Mouse (Mus musculus) spleen, adult 2 months (tissue): ENCODE results near the gene Chrna9.

Experiments
- CTCF ChIP-seq: fragments of 200-500 bp; IDR thresholded peaks from 2 replicates; pipeline ENCODE4 v1.5.1; 2011; ENCODE audit warnings: mild to moderate bottlenecking, inconsistent platforms; ENCODE audit not compliant: insufficient read depth, insufficient read length, insufficient replicate concordance; ENCODE audit errors: extremely low read depth
- POLR2A ChIP-seq: fragments of 200-500 bp; IDR thresholded peaks from 2 replicates; pipeline ENCODE4 v1.6.1; 2011; ENCODE audit warnings: low read depth, low read length, inconsistent platforms

DNA sequence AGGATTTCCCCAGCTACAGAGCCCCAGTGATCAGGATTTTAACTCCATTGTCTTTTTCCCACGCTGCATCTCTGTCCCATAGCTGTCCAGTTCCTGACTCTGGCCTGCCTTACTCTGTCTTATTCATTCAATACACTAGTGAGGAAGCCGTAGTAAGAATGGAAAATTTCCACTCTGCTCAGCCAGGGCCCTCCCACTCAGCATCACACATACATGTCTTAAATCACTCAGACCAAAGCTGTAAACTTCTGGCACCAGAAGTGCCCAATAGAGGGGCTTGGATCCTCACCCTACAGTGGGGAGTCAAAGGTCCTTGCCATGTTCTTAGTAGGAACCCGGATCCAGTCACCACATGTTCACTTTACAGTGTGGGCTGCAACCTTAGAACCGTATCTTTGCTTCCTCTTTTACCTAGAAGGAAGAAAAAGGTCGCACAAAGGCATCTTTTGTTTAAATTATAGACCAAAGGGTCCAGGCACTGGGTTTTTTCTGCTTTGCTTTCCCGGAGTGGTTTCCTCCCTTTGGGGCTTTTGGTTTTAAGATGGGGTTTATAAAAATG, 65.9 kb downstream of the Chrna9 start:
- no peak for TF ChIP-seq CTCF
- no peak for TF ChIP-seq POLR2A
